Mouse (Mus musculus): ENCODE results near the gene Chn2.
A peak's percentile ranks its signal among the peaks of the same experiment; 100 is the strongest.

The Chn2 gene

DNA sequence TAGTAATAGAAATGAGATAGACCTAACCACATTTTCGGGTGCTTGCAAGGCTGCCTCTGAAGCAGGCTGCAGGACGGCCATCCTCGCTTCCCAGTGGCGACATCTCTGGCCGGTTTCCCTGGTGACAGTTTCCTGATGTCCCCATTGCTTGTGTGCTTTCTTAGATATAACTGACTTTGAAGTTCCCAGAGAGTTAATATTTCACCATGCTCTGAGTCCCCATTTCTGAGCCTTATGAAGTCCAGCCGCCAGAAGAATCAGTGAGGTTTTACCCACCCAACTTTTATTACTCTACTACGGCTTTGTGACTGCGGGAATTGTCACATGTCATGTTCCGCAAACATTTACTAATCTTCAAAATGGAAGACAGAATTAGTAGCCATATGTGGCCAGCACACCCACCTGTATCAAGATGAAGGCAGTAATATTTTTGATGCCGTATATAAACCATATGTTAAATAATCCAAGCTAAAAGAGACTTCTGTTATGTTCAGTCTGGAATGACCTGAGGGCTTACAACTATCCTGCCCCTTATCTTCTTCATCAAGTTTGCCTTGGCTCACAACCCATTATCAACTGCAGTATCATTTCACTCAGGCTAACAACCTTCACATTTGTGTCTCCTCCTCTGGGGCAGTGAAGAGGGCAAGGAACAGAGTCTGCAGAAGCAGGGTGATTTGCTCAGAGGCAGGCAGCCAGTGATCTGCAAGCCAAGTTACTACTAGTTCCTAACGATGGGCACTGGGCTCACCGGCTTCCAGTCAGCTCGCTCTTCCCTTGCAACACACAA lies 192.6 kb downstream of the Chn2 start:
- no peak for DNase-seq (ENCODE audit: extremely low spot score)

DNA sequence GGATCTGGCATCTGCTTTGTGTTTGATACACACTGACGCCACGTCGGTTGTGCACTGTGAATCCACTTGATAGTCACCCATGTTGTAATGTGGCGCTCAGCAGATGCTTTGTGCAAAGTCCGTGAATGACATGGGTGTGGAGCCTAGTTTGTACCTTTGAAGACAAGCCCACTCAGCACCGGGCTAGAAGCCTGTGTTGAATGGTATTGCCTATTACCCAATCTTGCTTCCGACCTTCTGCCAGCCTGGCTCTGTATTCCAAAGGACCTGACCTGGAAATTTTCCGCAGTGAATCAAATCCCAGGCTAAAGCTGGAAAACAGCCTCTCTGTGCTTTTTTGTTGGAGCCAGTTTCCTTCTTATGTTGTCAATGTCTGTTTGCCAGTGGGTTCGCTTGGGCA lies 197.1 kb downstream of the Chn2 start:
- no peak for DNase-seq (ENCODE audit: extremely low spot score)

DNA sequence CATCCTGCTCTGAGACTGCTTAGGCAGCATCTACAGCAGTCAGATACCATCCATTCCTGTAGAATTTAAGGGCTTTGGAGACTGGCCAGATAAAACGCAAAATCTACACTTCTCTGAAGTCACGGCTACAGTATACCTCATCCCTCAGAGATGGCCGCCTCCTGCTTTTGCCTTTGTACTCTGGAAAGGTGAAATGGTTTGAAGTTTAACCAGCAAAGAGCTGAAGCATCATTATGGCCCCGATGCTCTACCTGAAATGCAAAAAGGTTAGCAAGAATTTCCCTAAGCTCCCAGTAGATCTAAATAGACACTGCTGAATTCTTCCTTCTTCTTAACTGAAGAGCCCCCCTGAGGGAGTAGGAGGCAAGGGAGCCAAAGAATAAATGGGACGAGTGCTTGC lies 202.4 kb downstream of the Chn2 start:
- DNase-seq (ENCODE audit: extremely low spot score) = no peak

DNA sequence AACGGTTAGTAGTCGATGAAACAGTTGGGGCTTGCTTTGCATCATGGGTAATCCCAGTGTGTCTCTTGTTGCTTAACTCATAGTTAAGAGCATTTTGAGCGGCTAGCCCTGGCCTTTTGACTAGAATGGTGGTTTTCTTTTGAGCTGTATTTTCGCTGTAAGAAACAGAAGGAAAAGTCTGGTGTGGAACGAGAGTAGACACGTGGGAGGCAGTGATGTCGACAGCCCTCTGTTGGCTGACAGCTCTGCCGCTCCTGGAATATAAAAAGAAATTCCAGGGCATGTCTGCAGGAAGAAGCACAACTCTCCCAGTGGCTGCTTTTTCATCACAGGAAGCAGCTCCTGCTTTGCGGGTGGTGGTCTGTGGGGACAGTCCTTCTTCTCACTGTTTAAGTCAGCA lies 202.9 kb downstream of the Chn2 start:
- no peak for DNase-seq (ENCODE audit: extremely low spot score)

DNA sequence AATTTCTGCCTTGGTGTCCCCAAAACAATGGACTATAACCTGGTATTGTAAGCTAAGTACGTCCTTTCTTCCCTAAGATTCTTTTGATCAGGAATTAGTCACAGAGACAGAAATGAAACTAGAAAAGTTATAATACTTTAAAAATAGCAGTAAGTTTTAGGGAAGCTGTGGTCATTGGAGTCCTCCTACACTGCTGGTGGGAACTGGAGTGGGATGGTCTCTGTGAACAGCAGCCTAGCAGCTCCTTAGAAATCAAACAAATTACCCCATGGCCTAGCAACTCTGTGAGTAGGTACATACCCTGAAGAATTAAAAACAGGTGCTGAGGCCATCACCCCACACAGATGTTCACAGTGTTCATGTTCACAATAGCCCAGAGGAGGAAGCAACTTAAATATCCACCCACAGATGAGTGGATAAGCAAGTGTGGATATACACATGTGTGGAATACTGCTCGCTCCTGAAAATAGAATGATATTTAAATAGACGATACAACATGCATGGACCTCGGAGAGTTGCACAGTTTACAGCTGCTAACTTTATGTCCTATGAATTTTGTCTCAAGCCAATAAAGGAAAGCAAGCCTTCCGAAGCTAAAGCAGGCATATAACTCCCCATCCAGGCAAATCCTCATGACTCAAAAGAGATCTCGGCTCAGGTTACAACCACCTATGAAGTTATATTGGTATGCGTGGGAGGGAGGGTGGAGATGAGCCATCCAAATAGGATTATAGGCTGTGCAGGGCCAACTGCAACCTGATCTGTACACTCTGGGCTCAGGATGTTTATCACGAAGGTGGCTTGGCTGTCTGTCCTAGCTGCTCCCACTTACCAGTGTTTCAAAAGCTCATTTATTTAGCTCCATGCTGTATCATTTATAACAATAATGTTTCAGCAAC lies 209.2 kb downstream of the Chn2 start:
- no peak for DNase-seq (ENCODE audit: extremely low spot score)

DNA sequence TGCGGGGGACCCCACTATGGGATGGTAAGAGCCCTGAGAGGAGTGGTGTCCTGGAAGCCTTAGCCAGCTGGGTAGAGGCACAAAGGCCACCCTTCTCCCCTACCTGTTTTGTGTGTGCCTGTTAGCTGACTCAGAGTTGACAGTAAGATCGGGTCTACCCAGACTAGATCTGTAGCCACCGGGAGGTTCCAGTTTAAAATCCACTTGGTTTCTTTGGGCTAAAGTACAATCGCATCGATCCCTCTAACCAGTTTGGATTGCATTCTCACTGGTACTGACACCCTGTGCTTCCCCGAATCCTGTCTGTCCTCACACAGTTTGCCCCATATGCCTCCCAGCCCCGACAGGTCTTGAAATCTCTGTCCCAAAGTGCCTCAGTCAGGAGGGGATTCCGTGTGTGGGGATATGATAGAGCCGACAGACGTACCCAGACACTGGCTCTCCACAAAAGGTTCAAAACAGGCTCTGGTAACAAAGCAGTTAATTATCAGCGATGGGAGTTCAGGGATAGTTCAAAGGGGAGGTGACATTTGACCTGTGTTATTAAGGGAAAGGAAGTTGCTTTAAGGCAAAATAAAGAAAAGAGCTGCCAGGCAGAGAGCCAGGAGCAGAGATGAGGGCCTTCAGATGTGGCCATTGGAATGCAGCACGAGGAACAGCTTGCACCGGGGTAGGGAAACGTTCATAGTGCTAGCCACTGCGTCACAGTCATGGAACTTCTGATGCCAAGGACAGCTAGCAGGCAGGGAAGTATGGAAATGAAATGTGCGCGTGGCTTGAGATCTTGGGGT lies 212.2 kb downstream of the Chn2 start:
- DNase-seq (ENCODE audit: extremely low spot score) = peak; percentile 54

DNA sequence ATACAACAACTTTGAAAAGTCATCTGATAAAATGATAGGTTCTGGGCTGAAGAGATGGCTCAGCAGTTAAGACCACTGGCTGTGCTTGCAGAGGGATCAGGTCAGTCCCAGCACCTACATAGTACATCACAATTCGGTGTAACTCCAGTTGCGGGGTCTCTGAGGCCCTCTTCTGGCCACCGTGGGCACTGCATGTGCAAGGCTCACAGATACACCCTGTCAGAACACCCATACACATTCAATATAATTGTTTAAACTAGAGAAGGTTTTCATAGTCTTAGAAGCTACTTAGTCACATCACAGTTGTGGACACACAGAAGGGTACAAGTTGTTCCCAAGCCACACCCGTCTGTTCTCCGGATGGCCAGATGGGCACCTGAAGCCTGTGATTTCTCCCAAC lies 213.9 kb downstream of the Chn2 start:
- DNase-seq (ENCODE audit: extremely low spot score) = peak; percentile 45

DNA sequence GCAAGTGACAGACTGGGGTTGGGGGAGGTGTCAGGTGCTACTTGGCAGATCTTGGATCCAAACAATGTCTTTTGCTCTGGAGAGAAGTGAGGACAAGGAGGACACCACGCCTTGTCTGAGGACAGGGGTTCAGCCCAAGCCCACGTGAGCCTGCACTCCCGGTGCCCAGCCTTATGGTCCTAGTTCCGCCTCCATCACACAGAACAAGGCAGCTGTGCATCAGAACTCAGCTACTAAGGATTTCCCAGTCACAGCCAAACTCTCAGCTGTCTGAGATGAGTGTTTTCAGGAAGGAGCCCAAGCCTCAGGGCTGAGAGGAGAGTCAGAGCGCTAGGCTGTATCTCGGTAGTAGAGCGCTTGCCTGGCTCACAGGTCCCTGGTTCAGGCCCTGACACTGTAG lies 214.5 kb downstream of the Chn2 start:
- no peak for DNase-seq (ENCODE audit: extremely low spot score)

DNA sequence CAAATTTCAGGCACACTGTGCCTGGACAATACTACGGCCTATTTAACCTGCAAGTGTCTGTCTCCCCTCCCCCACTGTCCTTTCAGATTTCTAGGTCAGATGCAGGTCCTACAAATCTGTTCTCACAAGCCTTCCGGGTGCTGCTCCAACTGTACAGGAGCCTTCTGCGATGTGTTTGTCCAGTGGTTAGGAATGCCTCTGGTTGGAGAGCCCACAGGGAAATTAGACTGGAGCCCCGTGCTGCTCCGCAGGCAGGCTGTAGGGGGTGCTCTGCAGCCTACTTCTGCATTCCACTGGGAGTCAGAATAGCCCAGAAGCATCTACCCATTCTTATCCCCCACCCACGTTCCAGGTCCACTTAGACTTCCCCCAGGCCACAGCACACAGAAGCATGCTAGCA lies 215.4 kb downstream of the Chn2 start:
- DNase-seq (ENCODE audit: extremely low spot score) = no peak

DNA sequence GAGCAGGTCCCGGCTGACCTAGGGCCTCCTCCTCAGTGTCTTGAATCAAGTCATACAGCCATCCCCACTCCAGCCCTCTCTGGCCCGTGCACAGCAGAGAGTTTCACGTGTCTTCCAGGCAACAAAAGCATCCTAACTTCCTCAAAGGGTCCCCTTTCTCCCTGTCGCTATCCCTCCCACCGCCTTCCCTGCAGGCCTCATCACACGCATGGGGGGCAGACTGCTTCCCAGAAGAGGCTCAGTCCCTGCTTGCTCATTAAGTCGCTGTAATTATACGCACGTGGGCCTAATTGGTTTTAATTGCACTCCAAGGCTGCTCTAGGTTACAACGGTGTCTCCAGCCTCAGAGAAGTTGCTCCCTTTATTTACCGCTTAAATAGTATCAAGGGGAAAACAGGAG lies 216.0 kb downstream of the Chn2 start:
- DNase-seq (ENCODE audit: extremely low spot score) = no peak

DNA sequence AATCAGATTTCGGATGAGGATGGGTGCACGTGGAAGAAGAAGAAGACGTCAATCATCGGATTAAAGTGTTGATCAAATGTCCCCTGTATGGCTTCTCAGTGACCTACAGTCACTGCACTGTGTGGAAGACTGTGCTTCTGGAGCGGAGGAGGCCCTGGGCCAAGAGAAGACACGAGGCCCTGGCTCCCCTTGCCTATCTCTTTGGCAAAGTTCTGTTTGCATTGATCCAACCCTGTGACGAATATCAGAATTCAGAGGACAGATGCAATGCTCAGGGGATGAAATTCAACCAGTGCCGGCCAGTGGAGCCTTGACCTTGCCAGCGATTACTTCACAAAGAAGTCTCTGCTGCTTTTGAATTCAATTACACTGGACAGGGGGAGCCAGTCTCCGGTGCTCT lies 217.0 kb downstream of the Chn2 start:
- DNase-seq (ENCODE audit: extremely low spot score) = no peak

DNA sequence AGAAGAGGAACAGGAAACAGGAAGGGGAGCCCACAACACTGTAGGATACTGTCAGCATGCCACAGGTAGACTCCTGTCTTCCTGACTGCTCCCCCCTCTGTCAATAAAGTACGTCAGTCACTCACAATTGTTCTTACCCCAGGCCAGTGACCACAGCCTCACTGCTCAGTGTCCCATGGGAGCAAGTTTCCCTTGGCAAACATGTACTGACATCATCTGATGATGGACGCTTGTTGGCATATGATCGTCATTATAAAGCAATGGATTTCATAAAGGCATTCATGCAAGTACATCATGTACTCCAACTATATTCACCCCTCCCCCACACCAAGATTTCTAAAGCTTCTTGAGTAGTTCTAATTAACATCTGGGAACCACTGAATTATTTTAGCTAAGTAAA lies 218.2 kb downstream of the Chn2 start:
- no peak for DNase-seq (ENCODE audit: extremely low spot score)

DNA sequence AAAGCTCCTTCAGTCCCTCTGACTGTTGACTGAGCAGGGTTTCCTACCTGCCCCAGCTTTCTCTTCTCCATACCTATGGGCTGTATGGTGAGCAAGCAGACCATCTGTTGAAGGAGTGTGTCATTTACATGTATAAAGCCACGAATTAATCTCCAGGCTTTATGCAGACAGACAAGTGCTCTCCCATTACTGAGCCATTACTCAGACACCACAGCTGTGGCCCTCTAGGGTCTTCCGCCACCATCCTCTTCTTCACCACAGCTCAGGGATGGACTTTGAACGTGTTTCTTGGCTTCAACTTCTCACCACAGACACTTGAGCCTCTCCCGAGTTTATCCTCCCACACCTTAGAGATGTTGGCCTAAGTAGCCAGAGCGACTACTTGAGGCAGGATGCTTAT lies 219.1 kb downstream of the Chn2 start:
- DNase-seq (ENCODE audit: extremely low spot score) = no peak

DNA sequence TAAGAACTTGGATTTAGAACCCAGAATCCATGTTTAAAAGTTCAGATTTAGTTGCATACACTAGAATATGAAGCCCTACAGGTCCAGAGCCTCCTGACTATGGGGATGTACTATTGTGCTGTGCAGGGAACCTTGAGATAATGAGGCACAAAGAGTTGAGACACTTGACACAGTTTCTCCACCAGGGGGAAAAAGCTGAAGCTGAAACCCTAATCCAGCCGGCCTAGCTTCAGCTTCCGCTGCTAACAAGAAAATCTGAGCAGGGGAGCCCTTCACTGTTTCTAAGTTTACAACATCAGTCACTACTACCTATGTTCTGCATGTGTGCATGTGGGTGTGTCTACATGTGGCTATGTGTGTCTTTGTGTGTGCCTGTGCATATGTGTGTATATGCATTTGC lies 223.4 kb downstream of the Chn2 start:
- no peak for DNase-seq (ENCODE audit: extremely low spot score)

DNA sequence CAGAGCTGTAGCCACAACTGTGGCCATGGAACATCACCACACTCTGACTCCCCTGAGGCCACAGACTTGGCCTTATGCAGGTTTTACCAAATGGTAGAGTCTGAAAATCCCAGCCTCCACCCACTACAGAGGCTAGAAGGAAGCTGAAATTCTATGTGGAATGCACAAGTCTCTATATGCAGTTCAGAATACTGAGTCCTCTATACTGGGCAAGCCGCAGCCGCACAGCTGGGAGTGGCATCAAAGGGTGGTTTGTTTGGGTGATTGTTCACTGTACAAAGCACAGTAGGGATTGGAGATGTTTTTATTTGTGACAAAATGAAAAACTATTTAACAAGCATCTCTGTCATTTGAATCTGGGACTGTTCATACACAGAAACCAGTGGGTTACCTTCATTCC lies 224.5 kb downstream of the Chn2 start:
- no peak for DNase-seq (ENCODE audit: extremely low spot score)

DNA sequence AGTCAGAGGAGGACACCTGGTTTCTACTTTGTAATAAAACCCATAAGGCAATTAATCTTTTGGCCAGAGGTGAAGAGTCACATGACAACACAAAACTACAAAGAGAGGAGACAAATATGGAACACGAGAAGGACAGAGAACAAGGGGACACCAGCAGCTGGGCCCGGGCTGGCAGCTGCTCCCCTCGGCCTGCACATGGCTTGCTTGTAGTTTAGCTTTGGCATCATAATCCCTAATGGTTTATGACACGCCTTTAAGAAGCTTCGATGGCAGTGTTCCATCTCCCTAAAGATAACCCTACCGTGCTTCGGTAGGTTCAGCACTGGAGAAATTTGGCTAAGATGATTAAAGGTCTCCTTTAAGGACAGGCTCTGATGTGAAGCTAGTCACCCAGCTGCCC lies 225.2 kb downstream of the Chn2 start:
- DNase-seq (ENCODE audit: extremely low spot score) = no peak

DNA sequence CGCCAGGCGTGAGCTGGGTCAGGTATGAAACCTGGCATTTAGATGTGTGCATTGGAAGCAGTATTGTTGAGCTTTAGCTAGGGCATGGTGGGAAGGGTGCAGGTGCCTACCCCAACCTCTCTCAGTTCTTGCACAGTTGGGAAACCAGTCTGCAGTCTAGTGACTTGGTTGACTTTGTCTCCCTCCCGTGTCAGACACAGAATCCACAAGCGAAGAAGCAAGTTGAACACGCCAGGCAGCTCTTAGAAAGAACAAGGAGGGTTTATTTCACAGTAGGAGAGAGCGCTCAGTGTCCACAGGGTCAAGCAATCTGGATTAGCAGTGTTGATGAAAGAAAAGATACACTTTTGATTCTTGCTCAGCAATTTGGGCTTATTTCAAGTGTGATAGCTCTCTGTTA lies 226.0 kb downstream of the Chn2 start:
- no peak for DNase-seq (ENCODE audit: extremely low spot score)

DNA sequence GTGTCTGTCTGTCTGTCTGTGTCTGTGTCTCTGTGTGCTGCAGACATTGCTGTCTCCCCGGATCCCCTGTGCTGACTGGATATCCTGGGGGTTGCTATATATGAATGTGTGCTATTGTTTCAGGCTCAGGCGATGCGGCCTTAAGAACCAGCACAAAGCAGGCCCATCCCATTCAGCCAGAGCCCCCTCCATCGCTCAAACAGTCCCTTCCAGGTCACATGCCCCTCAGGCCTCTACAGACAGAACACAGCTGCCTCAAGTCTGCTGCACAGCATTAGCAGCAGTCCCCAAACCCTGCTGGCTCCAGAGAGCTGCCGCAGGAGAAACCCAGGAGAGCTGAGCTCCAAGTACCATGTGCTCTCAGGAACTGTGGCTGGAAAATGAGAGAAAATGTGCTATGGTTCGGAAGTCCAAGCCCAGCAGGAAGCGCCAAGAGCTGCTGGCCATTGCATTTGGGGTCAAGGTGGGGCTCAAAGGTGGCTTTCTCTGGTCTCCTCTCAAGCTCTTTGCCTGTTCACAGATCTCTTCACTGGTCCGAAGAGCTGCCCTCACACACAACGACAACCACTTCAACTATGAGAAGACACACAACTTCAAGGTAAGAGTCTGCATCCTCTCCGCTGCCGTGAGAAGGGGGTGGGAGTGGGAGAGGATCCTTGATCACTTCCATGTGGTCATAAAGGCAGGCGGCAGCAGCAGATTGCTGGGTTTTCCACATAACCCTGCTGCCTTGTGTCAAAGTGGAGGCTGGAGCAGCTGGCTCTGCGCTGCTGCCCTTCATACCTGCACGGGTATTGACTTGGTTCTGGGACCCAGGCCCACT lies 233.4 kb downstream of the Chn2 start:
- no peak for DNase-seq (ENCODE audit: extremely low spot score)

DNA sequence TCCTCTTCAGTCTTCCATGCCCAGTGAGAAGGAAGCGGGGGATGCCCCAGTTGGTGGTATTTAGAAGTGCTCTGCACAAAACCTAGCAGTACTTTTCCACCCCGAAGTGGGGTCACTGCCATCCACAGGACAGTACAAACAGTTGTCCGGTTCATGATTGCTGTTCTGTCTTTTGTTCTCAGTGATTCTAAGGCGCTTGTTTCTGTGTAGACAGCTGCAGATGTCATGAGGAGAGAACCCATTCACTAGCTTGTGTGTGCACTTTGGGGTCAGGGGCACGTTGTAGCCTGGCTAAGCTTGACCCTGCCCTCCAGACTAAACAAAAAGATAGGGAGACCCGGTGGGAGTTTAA lies 234.0 kb downstream of the Chn2 start:
- no peak for DNase-seq (ENCODE audit: extremely low spot score)

DNA sequence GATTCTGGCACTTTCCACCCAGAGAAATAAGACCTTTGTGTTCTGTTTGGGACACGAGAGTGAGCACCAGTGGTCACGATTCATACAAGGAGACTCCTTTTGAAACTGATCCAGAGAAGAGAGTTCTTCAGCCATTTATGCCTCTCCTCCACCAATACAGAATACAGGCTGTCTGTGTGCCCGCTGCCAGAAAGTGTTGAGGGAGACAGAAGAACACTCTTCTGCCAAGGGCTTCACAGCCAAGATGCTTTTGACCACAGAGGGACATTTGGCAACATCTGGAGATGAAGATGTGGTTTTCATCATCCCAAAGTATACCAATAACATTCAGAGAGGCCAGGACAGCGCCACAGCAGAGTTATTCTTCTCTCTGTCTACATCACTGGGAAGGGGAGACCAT lies 237.9 kb downstream of the Chn2 start:
- no peak for DNase-seq (ENCODE audit: extremely low spot score)

DNA sequence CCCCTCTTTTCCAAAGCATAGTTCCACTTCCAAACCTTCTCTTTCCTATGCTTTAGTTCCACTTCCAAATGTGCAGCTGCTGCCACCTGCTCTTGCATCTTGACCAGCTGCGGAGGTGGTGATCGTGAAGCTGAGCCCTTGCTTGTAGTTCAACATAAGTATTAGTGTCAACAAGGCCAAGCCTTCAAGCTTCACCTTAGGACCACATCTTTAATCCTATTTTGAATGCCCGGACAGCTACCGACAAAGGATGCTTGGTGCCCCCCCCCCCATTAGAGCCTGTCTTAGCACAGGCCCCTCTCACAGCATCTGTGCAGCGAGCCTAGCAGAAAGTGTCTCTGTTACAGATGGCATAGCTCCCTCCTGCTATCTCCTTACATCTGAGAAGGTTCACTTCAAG lies 238.5 kb downstream of the Chn2 start:
- DNase-seq (ENCODE audit: extremely low spot score) = no peak

DNA sequence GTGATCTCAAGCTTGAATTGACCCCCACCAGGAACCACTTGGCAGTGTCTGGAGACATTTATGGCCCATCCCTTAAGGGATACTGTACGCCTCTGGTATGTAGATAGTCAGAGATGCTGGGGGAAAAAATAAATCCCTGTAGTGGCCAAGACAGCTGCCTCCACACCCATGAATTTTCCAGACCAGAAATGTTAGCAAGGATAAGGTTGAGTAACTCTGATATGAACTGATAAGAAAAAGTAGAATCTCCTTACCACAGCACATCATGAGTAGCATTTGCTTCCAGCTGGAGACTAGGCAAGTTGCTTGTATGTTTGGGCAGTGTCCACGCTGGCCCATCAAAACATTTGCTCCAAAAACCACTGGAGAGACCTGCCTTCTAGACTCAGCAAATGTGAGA lies 239.3 kb downstream of the Chn2 start:
- DNase-seq (ENCODE audit: extremely low spot score) = no peak

Measured in embryo, embryonic 9.5 days (tissue).